Mouse (Mus musculus) kidney, embryonic 15.5 days (tissue): Measurements from ENCODE around the gene Vwa1. TPM values are rescaled to one million over a fixed set of nuclear protein-coding genes. Genes with fewer than 3 reads are reported as not detected.
"Not testable (repeated sequence)": the region's sequence is repeated elsewhere in the genome, so short reads cannot be mapped to it uniquely, and the experiment has no call there.

ENCODE experiments used
- ATAC-seq: fragments of 200-750 bp; cut with Nextera tagmentation; replicated peaks from 2 replicates; pipeline ENCODE4 v1.8.0; 2017; ENCODE audit warnings: moderate TSS enrichment; ENCODE audit not compliant: low FRiP score
- H3K27ac ChIP-seq: fragments of 300-500 bp; sonication (generic); 2 replicates; pipeline ENCODE4 v1.5.1; 2015; ENCODE audit warnings: mild to moderate bottlenecking, inconsistent platforms
- H3K27me3 ChIP-seq: fragments of 300-500 bp; sonication (generic); 2 replicates; pipeline ENCODE4 v1.6.1; 2015; ENCODE audit warnings: inconsistent platforms
- H3K36me3 ChIP-seq: fragments of 300-500 bp; sonication (generic); 2 replicates; pipeline ENCODE4 v1.6.1; 2015; ENCODE audit warnings: inconsistent platforms
- H3K4me1 ChIP-seq: fragments of 300-500 bp; sonication (generic); 2 replicates; pipeline ENCODE4 v1.6.1; 2015; ENCODE audit warnings: inconsistent platforms
- H3K4me2 ChIP-seq: fragments of 300-500 bp; sonication (generic); 2 replicates; pipeline ENCODE4 v1.6.1; 2015; ENCODE audit warnings: moderate library complexity, mild to moderate bottlenecking, inconsistent platforms
- H3K4me3 ChIP-seq: fragments of 300-500 bp; sonication (generic); replicated peaks from 2 replicates; pipeline ENCODE4 v1.5.1; 2015; ENCODE audit warnings: mild to moderate bottlenecking, inconsistent platforms
- H3K9ac ChIP-seq: fragments of 300-500 bp; sonication (generic); 2 replicates; pipeline ENCODE4 v1.6.1; 2015; ENCODE audit warnings: mild to moderate bottlenecking, inconsistent platforms
- H3K9me3 ChIP-seq: fragments of 300-500 bp; sonication (generic); replicated peaks from 2 replicates; pipeline ENCODE4 v1.6.1; 2016; ENCODE audit warnings: inconsistent platforms
- WGBS: fragments of 180-500 bp; shearing (Covaris S2); methylation state at CpG from one replicate; pipeline ENCODE4 v1.1.7; 2015; ENCODE audit warnings: mixed read lengths; 5-methylcytosine and 5-hydroxymethylcytosine counted together
- polyA plus RNA-seq: library from polyadenylated mRNA; unstranded; fragments of >200 nt; fragmentation: Nextera tagmentation; extraction: Ambion mirVana; gene quantifications from 2 replicates; pipeline ENCODE4 v1.2.1, GENCODE M21; 2015

Gene Vwa1
- polyA plus RNA-seq, 1 experiment from 2014 or later, result 7.7 TPM

DNA sequence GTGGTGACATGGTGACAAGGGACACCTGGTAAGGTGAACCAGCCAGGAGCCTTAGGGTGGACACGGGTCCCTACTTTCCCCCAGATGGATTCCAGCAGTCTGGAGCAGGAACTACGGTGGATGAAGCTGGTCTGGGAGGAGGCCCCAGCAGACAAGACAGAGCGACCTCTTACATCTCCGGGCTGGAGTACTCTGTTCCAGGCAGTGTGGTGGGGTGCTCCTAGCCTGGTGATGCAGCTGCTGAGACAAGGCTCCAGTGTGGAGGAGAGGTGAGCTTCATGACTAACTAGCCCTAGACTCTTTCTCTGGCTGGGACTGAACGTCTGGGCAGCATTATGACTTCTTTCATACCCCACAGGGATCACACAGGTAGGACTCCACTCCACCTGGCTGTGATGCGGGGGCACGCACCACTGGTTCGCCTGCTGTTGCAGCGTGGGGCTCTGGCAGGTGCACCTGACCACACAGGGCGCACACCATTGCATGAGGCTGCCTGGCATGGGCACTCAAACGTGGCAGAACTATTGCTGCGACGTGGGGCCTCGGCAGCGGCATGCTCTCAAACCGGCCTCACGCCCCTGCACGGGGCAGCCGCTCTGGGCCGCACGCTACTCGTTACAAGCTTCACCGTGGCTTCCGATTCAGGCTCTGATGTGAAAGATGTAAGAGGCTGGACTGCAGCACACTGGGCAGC is 16.9 kb upstream of the Vwa1 start:
- Histone ChIP-seq H3K27me3 (peaks cover 4% of the 10 kb centered on the region; the same call in 1 of the 2 replicates), H3K36me3 (no peaks in the 10 kb centered on the region), H3K4me2 (peak overlapping the region; percentile 38), H3K4me3 (no peak overlapping the region), H3K9me3 (no peaks in the 10 kb centered on the region), H3K27ac (peak overlapping the region; percentile 9), H3K9ac (no peak overlapping the region), H3K4me1 (peaks cover 21% of the 10 kb centered on the region)
- peak; percentile 83 for ATAC-seq
- 42% methylated on average over 24 of the region's 24 CpGs for WGBS

- 40% methylated on average over 3 of the region's 3 CpGs for WGBS
- Histone ChIP-seq H3K27ac (0 out of 2 replicates have a peak overlapping the region, but pooled peaks have one; percentile 9), H3K9ac (no peak overlapping the region), H3K4me2 (no peak overlapping the region), H3K4me3 (no peak overlapping the region), H3K4me1 (peaks cover 21% of the 10 kb centered on the region), H3K9me3 (no peaks in the 10 kb centered on the region), H3K36me3 (no peaks in the 10 kb centered on the region), H3K27me3 (no peaks in the 10 kb centered on the region)
- ATAC-seq, result peak; percentile 34; the same call in 1 of the 2 replicates
Measured at GRCm38 (mm10) chr4:155790650-155791161, 16.2 kb upstream of the Vwa1 start.

DNA sequence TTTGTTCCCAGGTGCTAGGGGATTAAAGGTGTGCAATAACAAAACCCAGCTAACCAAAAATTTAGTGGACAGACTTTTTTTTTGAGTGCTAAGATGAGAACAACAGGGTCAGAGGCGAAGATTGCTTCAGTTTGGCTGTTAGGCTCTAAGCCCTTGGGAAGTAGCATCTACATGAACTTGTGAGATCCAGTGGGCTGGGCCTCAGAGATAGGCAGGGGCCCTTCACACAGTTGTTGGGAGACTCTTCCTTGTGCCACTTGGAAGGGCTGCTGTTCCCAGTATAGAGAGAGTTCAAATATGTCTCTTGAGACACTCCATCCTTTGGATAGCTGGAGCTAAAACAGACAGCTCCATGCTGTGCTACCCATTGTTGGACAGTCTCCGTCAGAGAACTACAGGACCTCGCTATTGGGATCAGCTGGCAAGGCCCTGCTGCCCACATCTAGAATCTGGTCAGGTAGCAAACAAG is 15.6 kb upstream of the Vwa1 start, which contains the start of gene Ankrd65:
Gene Ankrd65 (plus strand): TSS at position 419 of the 469 bp plus-strand sequence.
- H3K9ac ChIP-seq, result no peak within 1 kb of the TSS
- H3K4me3 ChIP-seq, result no peak within 1 kb of the TSS
- H3K4me1 ChIP-seq, result peaks cover 21% of the 10 kb centered on the region
- H3K27ac ChIP-seq, result peak within 1 kb of the TSS; percentile 9
- no peaks in the 10 kb centered on the region for H3K9me3 ChIP-seq
- H3K4me2 ChIP-seq, result peak within 1 kb of the TSS; percentile 38; the same call in 1 of the 2 replicates
- 84% methylated on average over 3 of the region's 3 CpGs for WGBS
- no peaks in the 10 kb centered on the region for H3K36me3 ChIP-seq
- no peaks in the 10 kb centered on the region for H3K27me3 ChIP-seq
- ATAC-seq, result no peak

GRCm38 (mm10) chr4:155788833-155789232 is 14.3 kb upstream of the Vwa1 start:
- H3K27ac ChIP-seq, H3K4me3 ChIP-seq, H3K4me2 ChIP-seq, H3K9ac ChIP-seq, ATAC-seq, H3K9me3 ChIP-seq, H3K36me3 ChIP-seq, H3K27me3 ChIP-seq: not testable (repeated sequence)
- H3K4me1 ChIP-seq, result peaks cover 29% of the 10 kb centered on the region
- 79% methylated on average over 4 of the region's 4 CpGs for WGBS

DNA sequence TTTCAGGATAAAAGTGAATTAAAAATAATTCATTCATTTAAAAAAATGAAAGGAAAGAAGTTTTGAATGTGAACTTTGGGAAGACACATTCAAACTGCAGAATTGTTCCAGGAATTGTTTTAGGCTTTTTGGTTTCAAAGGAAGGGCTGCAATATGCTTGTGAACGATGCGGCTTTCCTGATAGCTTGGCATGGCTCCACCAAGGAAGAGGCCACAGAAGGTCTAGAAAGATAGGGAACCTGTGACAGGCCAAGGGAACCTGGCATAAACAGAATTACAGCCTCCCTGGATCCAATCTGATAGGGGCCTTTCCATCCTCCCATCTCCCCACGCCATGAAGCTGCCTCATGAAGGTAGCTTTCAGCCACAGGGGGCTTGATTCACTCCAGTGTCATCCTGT is 13.8 kb upstream of the Vwa1 start:
- WGBS, result 84% methylated on average over 3 of the region's 3 CpGs
- Histone ChIP-seq H3K4me3 (no peak overlapping the region), H3K4me1 (peaks cover 34% of the 10 kb centered on the region), H3K9ac (no peak overlapping the region), H3K4me2 (no peak overlapping the region), H3K36me3 (no peaks in the 10 kb centered on the region), H3K9me3 (no peaks in the 10 kb centered on the region), H3K27me3 (no peaks in the 10 kb centered on the region), H3K27ac (no peak overlapping the region)
- no peak for ATAC-seq

DNA sequence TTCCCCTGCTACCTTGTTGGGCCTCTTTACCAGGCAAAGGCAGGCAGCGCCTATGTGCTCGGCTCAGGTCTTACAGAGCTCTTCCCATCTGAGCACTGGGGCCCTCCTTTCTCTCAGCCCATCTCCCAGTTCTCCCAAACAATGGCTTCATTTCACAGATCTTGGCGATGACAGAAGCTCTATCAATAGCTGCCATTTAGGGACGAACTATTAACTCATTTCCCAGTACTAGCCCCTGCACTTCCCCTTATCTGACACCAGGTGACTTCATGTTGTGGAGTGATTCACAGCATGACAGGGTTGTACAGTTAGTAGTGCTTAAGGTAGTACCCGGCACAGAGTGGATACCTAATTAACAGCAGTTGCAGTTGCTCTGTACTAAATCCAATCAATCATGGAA is 11.3 kb upstream of the Vwa1 start, which contains the start of gene Tmem88b:
Gene Tmem88b (minus strand): TSS at position 56 of the 400 bp plus-strand sequence.
- H3K4me2 ChIP-seq, result peak within 1 kb of the TSS; percentile 92
- ATAC-seq, result no peak
- H3K4me1 ChIP-seq, result peaks cover 22% of the 10 kb centered on the region
- no peaks in the 10 kb centered on the region for H3K36me3 ChIP-seq
- peak within 1 kb of the TSS; percentile 70 for H3K4me3 ChIP-seq
- no peaks in the 10 kb centered on the region for H3K9me3 ChIP-seq
- H3K9ac ChIP-seq, result peak within 1 kb of the TSS; percentile 69; the same call in 1 of the 2 replicates
- peak within 1 kb of the TSS; percentile 86; the same call in 1 of the 2 replicates for H3K27ac ChIP-seq
- 75% methylated on average over 5 of the region's 5 CpGs for WGBS
- no peaks in the 10 kb centered on the region for H3K27me3 ChIP-seq

DNA sequence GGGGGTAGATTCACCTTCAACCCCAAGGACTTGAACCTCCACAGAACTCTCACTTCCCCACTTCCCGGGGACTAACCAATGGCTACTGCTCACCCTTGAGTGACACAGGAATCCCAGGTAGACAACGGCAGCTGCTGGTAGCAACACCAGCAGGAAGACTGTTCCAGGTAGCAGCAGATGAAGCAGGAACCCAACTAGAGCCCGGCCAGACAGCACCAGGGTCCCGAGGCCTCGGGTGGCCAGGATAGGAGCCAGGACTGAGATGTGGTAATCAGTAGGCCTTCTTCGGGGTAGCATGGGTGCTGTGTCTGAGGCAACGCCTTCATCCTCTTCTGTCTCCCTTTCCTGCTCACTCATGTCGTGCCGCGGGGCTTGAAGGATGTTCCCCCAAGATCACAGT is 10.7 kb upstream of the Vwa1 start:
- H3K4me3 ChIP-seq, result no peak overlapping the region
- ATAC-seq, result no peak
- no peaks in the 10 kb centered on the region for H3K36me3 ChIP-seq
- H3K9ac ChIP-seq, result no peak overlapping the region
- 85% methylated on average over 10 of the region's 10 CpGs for WGBS
- no peak overlapping the region for H3K4me2 ChIP-seq
- H3K27me3 ChIP-seq, result no peaks in the 10 kb centered on the region
- no peaks in the 10 kb centered on the region for H3K9me3 ChIP-seq
- H3K4me1 ChIP-seq, result peaks cover 19% of the 10 kb centered on the region
- no peak overlapping the region for H3K27ac ChIP-seq

- Histone ChIP-seq H3K27ac (peak overlapping the region; percentile 86), H3K27me3 (no peaks in the 10 kb centered on the region), H3K4me2 (peak overlapping the region; percentile 92), H3K9me3 (no peaks in the 10 kb centered on the region), H3K9ac (peak overlapping the region; percentile 69), H3K4me3 (peak overlapping the region; percentile 70), H3K4me1 (peaks cover 19% of the 10 kb centered on the region), H3K36me3 (no peaks in the 10 kb centered on the region)
- peak; percentile 86 for ATAC-seq
- under 1% methylated on average over 52 of the region's 52 CpGs for WGBS
Measured at GRCm38 (mm10) chr4:155784081-155784701, 9.7 kb upstream of the Vwa1 start.

DNA sequence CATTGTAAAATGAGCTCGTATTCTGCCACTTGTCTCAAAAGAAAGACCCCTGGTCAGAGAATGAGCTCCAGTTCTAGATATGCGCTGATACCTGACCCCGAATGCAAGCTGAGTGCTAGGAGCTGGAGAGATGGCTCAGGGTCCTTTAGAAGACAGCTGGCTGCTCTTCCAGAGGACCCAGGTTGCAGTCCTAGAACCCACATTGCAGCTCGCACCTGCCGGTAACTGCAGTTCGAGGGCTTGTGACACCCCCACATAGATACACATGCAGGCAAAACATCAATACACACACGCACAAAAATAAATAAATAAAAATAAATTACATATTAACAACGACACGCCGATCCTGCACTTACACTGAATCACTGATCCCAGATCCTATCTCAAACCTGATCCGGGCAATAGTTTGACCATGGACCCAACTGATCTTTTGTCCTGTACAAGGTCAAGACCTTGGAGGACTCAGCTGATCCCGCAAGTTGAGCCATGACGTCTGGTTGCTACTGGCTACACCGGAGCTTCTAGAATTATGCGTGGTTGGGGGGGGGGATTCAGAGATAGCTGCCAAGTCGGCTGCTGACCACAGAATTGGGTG is 9.1 kb upstream of the Vwa1 start:
- Histone ChIP-seq H3K4me2 (peak overlapping the region; percentile 92), H3K9ac (peak overlapping the region; percentile 69), H3K27ac (peak overlapping the region; percentile 86; the same call in 1 of the 2 replicates), H3K36me3 (no peaks in the 10 kb centered on the region), H3K4me3 (peak overlapping the region; percentile 70), H3K4me1 (peaks cover 19% of the 10 kb centered on the region), H3K9me3 (no peaks in the 10 kb centered on the region), H3K27me3 (no peaks in the 10 kb centered on the region; the same call in 1 of the 2 replicates)
- 38% methylated on average over 16 of the region's 16 CpGs for WGBS
- peak; percentile 37 for ATAC-seq

DNA sequence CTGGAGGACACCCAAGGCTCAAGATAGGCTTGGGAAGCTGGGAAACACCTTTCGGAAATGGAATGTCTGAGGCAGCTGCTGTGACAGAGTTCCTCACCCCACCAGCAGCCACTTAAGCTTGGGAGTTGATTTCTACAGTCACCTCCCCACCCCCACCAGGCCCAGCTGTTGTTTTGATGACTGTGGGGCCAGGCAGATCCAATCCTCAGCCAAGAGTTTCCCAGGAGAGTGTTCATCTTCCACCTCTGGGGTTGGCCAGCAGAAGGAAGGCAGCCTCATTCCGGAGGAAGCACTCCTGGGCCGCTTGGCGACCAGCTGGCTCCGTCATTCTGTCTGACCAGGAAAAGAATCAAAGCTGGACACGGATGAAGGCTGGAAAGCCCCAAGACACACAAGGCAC is 6.4 kb upstream of the Vwa1 start:
- H3K9ac ChIP-seq, result no peak overlapping the region

DNA sequence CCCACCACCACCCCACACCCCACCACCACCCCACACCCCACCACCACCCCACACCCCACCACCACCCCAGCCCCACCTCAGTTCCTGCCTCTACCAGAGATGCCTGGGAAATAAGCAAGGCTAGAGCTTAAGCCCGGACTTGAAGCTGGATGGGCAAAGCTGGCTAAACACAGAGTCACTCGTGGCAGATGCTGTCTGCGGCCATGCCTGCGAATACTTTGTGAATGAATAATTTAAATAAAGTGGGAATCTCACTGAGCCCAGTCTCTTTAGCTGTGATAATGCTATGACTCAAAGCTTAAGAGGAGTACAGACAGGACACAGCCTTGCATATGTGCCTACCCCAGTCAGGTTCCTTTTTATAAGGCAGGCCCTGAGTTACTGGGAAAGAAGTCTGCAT is 5.0 kb upstream of the Vwa1 start:
- no peak for ATAC-seq
- Histone ChIP-seq H3K36me3 (no peaks in the 10 kb centered on the region), H3K9me3 (no peaks in the 10 kb centered on the region), H3K4me3 (no peak overlapping the region), H3K27ac (no peak overlapping the region), H3K4me1 (peaks cover 40% of the 10 kb centered on the region), H3K27me3 (peaks cover 11% of the 10 kb centered on the region), H3K9ac (no peak overlapping the region), H3K4me2 (no peak overlapping the region)
- 84% methylated on average over 4 of the region's 4 CpGs for WGBS

More for the DNA sequence above, 6.4 kb upstream of the Vwa1 start:
- no peak for ATAC-seq
- peak overlapping the region; percentile 75 for H3K27ac ChIP-seq
- no peak overlapping the region for H3K4me3 ChIP-seq
- H3K27me3 ChIP-seq, result no peaks in the 10 kb centered on the region; the same call in none of the 2 replicates
- no peaks in the 10 kb centered on the region for H3K36me3 ChIP-seq
- 0 out of 2 replicates have a peak overlapping the region, but pooled peaks have one; percentile 20 for H3K4me2 ChIP-seq
- 18% methylated on average over 6 of the region's 6 CpGs for WGBS
- H3K9me3 ChIP-seq, result no peaks in the 10 kb centered on the region
- peaks cover 30% of the 10 kb centered on the region for H3K4me1 ChIP-seq
